ENCODE assay signal across 9 mouse cellular contexts in genomic region chr5:120465062-120465461, GRCm38 (mm10). TPM values are rescaled to one million over a fixed set of nuclear protein-coding genes. Genes with fewer than 3 reads are reported as not detected.
A peak's percentile ranks its signal among the peaks of the same experiment; 100 is the strongest.
DNase-seq lines count a peak whose midpoint lies in the region; ATAC-seq and TF ChIP-seq lines count a peak whose summit lies in the region.
"Had no signal": no experiment of that assay in that cellular context is flagged by ENCODE, and none has a peak within 500 bp of the region (broad histone marks: within the 10 kb centered on the region; RNA-seq: fewer than 3 reads in every experiment).

No protein-coding gene starts in this region.

- no peak for ATAC-seq in kidney, embryonic 16.5 days (ENCODE audit: low FRiP score, low TSS enrichment)
- ATAC-seq in hindbrain, embryonic 11.5 days (ENCODE audit: low FRiP score): no peak
- ATAC-seq in midbrain, embryonic 14.5 days (ENCODE audit: low FRiP score, low TSS enrichment): no peak
- ATAC-seq in midbrain, embryonic 16.5 days: no peak

- peaks cover 4% of the 10 kb centered on the region; the same call in 1 of the 2 replicates for H3K27me3 ChIP-seq in kidney, embryonic 16.5 days (ENCODE audit: insufficient read depth, low read length)
- H3K27me3 ChIP-seq in CH12.LX (replicated peaks): peaks cover 72% of the 10 kb centered on the region
- H3K27me3 ChIP-seq in small intestine, adult 2 months (ENCODE audit: control insufficient read depth, insufficient read depth, low read length): no peaks in the 10 kb centered on the region
- no peaks in the 10 kb centered on the region for H3K27me3 ChIP-seq in hindbrain, embryonic 11.5 days (ENCODE audit: control insufficient read depth, insufficient read depth, low read length)
- H3K27me3 ChIP-seq in midbrain, embryonic 14.5 days (ENCODE audit: control insufficient read depth, insufficient read depth, low read length): no peaks in the 10 kb centered on the region
- H3K27me3 ChIP-seq in midbrain, embryonic 16.5 days (ENCODE audit: control insufficient read depth, insufficient read depth, low read depth, low read length): 0 out of 2 replicates have a peak, but pooled peaks cover 8% of the 10 kb centered on the region

- TF ChIP-seq CTCF in CH12.LX (conservative IDR thresholded peaks at IDR 0.05 in 1 of 2, IDR thresholded peaks at IDR 0.05 in 1 of 2; ENCODE audit: low read depth in 2 of 2, low read length in 2 of 2): peak; percentile 65
- TF ChIP-seq CTCF in bone marrow macrophage, adult 2 months (IDR thresholded peaks at IDR 0.05; ENCODE audit: low read depth, low read length): peak; percentile 91
- peak; percentile 78; the same call in 1 of the 2 replicates for TF ChIP-seq CTCF in small intestine, adult 2 months (IDR thresholded peaks at IDR 0.05; ENCODE audit: extremely low read depth, insufficient read length, insufficient replicate concordance, low read depth, low read length)

- TF ChIP-seq POLR2A in CH12.LX (IDR thresholded peaks at IDR 0.05; ENCODE audit: low read depth, low read length): no peak
- no peak for TF ChIP-seq POLR2A in bone marrow macrophage, adult 2 months (IDR thresholded peaks at IDR 0.05; ENCODE audit: borderline replicate concordance, low read depth, low read length)
- TF ChIP-seq POLR2A in small intestine, adult 2 months (IDR thresholded peaks at IDR 0.05; ENCODE audit: low read depth, low read length): no peak

- H3K4me3 ChIP-seq in kidney, embryonic 16.5 days (ENCODE audit: low read length): no peak overlapping the region
- no peak overlapping the region for H3K4me3 ChIP-seq in CH12.LX (replicated peaks in 1 of 3; ENCODE audit: low read depth in 2 of 3, low read length in 2 of 3, poor library complexity in 1 of 3)
- H3K4me3 ChIP-seq in bone marrow macrophage, adult 2 months (ENCODE audit: insufficient read depth, low read length): no peak overlapping the region
- H3K4me3 ChIP-seq in small intestine, adult 2 months (ENCODE audit: low read depth, low read length): no peak overlapping the region
- no peak overlapping the region for H3K4me3 ChIP-seq in hindbrain, embryonic 11.5 days (ENCODE audit: low read depth, low read length)
- no peak overlapping the region for H3K4me3 ChIP-seq in midbrain, embryonic 14.5 days (replicated peaks; ENCODE audit: low read depth, low read length)
- no peak overlapping the region for H3K4me3 ChIP-seq in midbrain, embryonic 16.5 days (ENCODE audit: low read depth, low read length)
- H3K4me3 ChIP-seq: embryonic facial prominence, embryonic 12.5 days had no signal

- TF ChIP-seq RAD21 in CH12.LX (IDR thresholded peaks at IDR 0.05; ENCODE audit: low read depth, low read length): no peak; the same call in none of the 2 replicates

- TF ChIP-seq EP300 in CH12.LX (IDR thresholded peaks at IDR 0.05; ENCODE audit: low read length): no peak

- H3K9me3 ChIP-seq in kidney, embryonic 16.5 days (ENCODE audit: low read length): 0 out of 2 replicates have a peak, but pooled peaks cover 2% of the 10 kb centered on the region
- H3K9me3 ChIP-seq in CH12.LX (replicated peaks; ENCODE audit: low read length): peaks cover 15% of the 10 kb centered on the region
- H3K9me3 ChIP-seq in hindbrain, embryonic 11.5 days (ENCODE audit: control insufficient read depth, low read length): no peaks in the 10 kb centered on the region
- no peaks in the 10 kb centered on the region for H3K9me3 ChIP-seq in midbrain, embryonic 14.5 days (ENCODE audit: control insufficient read depth, low read length)
- no peaks in the 10 kb centered on the region for H3K9me3 ChIP-seq in midbrain, embryonic 16.5 days (replicated peaks; ENCODE audit: control insufficient read depth, low read length, poor library complexity, severe bottlenecking)
- H3K9me3 ChIP-seq: embryonic facial prominence, embryonic 12.5 days had no signal

- no peak overlapping the region for H3K4me2 ChIP-seq in kidney, embryonic 16.5 days (replicated peaks; ENCODE audit: low read depth, low read length)
- no peak overlapping the region for H3K4me2 ChIP-seq in CH12.LX (ENCODE audit: insufficient read depth, low read depth, poor library complexity, severe bottlenecking)
- H3K4me2 ChIP-seq in hindbrain, embryonic 11.5 days (replicated peaks; ENCODE audit: low read depth, low read length): no peak overlapping the region
- no peak overlapping the region for H3K4me2 ChIP-seq in midbrain, embryonic 14.5 days (ENCODE audit: low read length)
- no peak overlapping the region for H3K4me2 ChIP-seq in midbrain, embryonic 16.5 days (ENCODE audit: low read length)
- H3K4me2 ChIP-seq: embryonic facial prominence, embryonic 12.5 days had no signal

- no peaks in the 10 kb centered on the region for H3K4me1 ChIP-seq in kidney, embryonic 16.5 days (ENCODE audit: insufficient read depth, low read length)
- peaks cover 11 to 29% of the 10 kb centered on the region in 2 experiments; a peak in 3 of 4 replicates for H3K4me1 ChIP-seq in CH12.LX (ENCODE audit: control insufficient read depth in 1 of 2, insufficient read depth in 2 of 2)
- no peaks in the 10 kb centered on the region for H3K4me1 ChIP-seq in bone marrow macrophage, adult 2 months (ENCODE audit: control insufficient read depth, insufficient read depth, low read length)
- peaks cover 16% of the 10 kb centered on the region for H3K4me1 ChIP-seq in small intestine, adult 2 months (ENCODE audit: control insufficient read depth, insufficient read depth, insufficient read length, low read length)
- H3K4me1 ChIP-seq in hindbrain, embryonic 11.5 days (replicated peaks; ENCODE audit: control insufficient read depth, insufficient read depth, low read length): no peaks in the 10 kb centered on the region
- no peaks in the 10 kb centered on the region for H3K4me1 ChIP-seq in midbrain, embryonic 14.5 days (ENCODE audit: control insufficient read depth, insufficient read depth, low read length)
- H3K4me1 ChIP-seq in midbrain, embryonic 16.5 days (ENCODE audit: control insufficient read depth, insufficient read depth, low read length): no peaks in the 10 kb centered on the region
- H3K4me1 ChIP-seq: embryonic facial prominence, embryonic 12.5 days had no signal

- peak; percentile 56 for DNase-seq in kidney, adult 18-20 months
- DNase-seq in CH12.LX (ENCODE audit: extremely low read depth): no peak
- DNase-seq in hindbrain, embryonic 11.5 days (ENCODE audit: low spot score): no peak
- no peak for DNase-seq in midbrain, embryonic 14.5 days

- in situ Hi-C loops in CH12.LX (cut with MboI; ENCODE audit: low pct_ligation_motif_present, low pct_unique_long_range_greater_than_20kb, low sequenced_read_pairs): no loop called here

- no peaks in the 10 kb centered on the region for H3K36me3 ChIP-seq in kidney, embryonic 16.5 days (ENCODE audit: insufficient read depth, low read length)
- no peaks in the 10 kb centered on the region for H3K36me3 ChIP-seq in CH12.LX (replicated peaks in 1 of 2; ENCODE audit: control insufficient read depth in 1 of 2, insufficient read depth in 1 of 2, low read length in 1 of 2)
- no peaks in the 10 kb centered on the region for H3K36me3 ChIP-seq in small intestine, adult 2 months (ENCODE audit: control insufficient read depth, insufficient read depth, low read length)
- no peaks in the 10 kb centered on the region for H3K36me3 ChIP-seq in hindbrain, embryonic 11.5 days (ENCODE audit: control insufficient read depth, insufficient read depth, low read length)
- no peaks in the 10 kb centered on the region for H3K36me3 ChIP-seq in midbrain, embryonic 14.5 days (ENCODE audit: control insufficient read depth, insufficient read depth, low read length)
- H3K36me3 ChIP-seq in midbrain, embryonic 16.5 days (ENCODE audit: control insufficient read depth, insufficient read depth, low read length): no peaks in the 10 kb centered on the region
- H3K36me3 ChIP-seq: embryonic facial prominence, embryonic 12.5 days had no signal

- dilution Hi-C loops in CH12.LX (cut with MboI; ENCODE audit: extremely low pct_ligation_motif_present, extremely low pct_unique_long_range_greater_than_20kb, low sequenced_read_pairs): no loop called here

- H3K79me2 ChIP-seq in CH12.LX (replicated peaks; ENCODE audit: control insufficient read depth, extremely low read depth, insufficient read depth, poor library complexity, severe bottlenecking): no peaks in the 10 kb centered on the region

- 45% methylated on average over 5 of the region's 5 CpGs for WGBS in kidney, embryonic 16.5 days
- WGBS in small intestine, adult 2 months: 35% methylated on average over 5 of the region's 5 CpGs
- WGBS in hindbrain, embryonic 11.5 days: 43% methylated on average over 5 of the region's 5 CpGs
- WGBS in midbrain, embryonic 14.5 days: 42% methylated on average over 5 of the region's 5 CpGs
- WGBS in midbrain, embryonic 16.5 days: 41% methylated on average over 5 of the region's 5 CpGs

- no peak overlapping the region for H3K9ac ChIP-seq in kidney, embryonic 16.5 days (replicated peaks; ENCODE audit: low read length)
- no peak overlapping the region for H3K9ac ChIP-seq in CH12.LX (ENCODE audit: insufficient read depth, low read depth)
- no peak overlapping the region for H3K9ac ChIP-seq in hindbrain, embryonic 11.5 days (ENCODE audit: low read depth, low read length)
- H3K9ac ChIP-seq in midbrain, embryonic 14.5 days (replicated peaks; ENCODE audit: low read length): no peak overlapping the region
- H3K9ac ChIP-seq in midbrain, embryonic 16.5 days (ENCODE audit: low read depth, low read length): no peak overlapping the region
- H3K9ac ChIP-seq: embryonic facial prominence, embryonic 12.5 days had no signal

- no peak overlapping the region for H3K27ac ChIP-seq in kidney, embryonic 16.5 days (ENCODE audit: low read length)
- H3K27ac ChIP-seq in CH12.LX (ENCODE audit: insufficient read depth, low read depth): no peak overlapping the region
- no peak overlapping the region for H3K27ac ChIP-seq in bone marrow macrophage, adult 2 months (ENCODE audit: insufficient read depth, low read depth, low read length)
- no peak overlapping the region for H3K27ac ChIP-seq in small intestine, adult 2 months (ENCODE audit: insufficient read depth, low read depth, low read length)
- H3K27ac ChIP-seq in hindbrain, embryonic 11.5 days (ENCODE audit: low read depth, low read length): no peak overlapping the region
- H3K27ac ChIP-seq in midbrain, embryonic 14.5 days (replicated peaks; ENCODE audit: low read depth, low read length): no peak overlapping the region
- no peak overlapping the region for H3K27ac ChIP-seq in midbrain, embryonic 16.5 days (ENCODE audit: low read length)
- H3K27ac ChIP-seq: embryonic facial prominence, embryonic 12.5 days had no signal

RNA-seq across cellular contexts. Expression of gene Sdsl, which starts 7.5 kb away (rescaled TPM):
- 13.3 and 15.3 TPM in 2 replicates for polyA plus RNA-seq in kidney, embryonic 16.5 days (2015; fragmentation: Nextera tagmentation; extraction: Ambion mirVana)
- total RNA-seq in CH12.LX (2012; rRNA removed) (1.8 and 4.0 TPM in 2 replicates), CH12.LX (2014; rRNA removed) (not detected in 2 replicates)
- 0.37 TPM in 1 of 2 replicates, not detected in the other for polyA plus RNA-seq in CH12.LX (2012; ENCODE audit: insufficient read length, low read depth)
- not detected in 2 replicates for polyA plus RNA-seq in bone marrow macrophage, adult 2 months (2012; ENCODE audit: insufficient read depth, insufficient read length, missing spikeins)
- polyA plus RNA-seq in small intestine, adult 2 months (2012; rRNA removed): 27.3 and 46.4 TPM in 2 replicates
- 5.8 and 6.7 TPM in 2 replicates for polyA plus RNA-seq in hindbrain, embryonic 11.5 days (2014; fragmentation: Nextera tagmentation; extraction: Ambion mirVana)
- 6.0 TPM in 2 replicates for polyA plus RNA-seq in midbrain, embryonic 14.5 days (2014; fragmentation: Nextera tagmentation; extraction: Ambion mirVana)
- 5.1 and 5.6 TPM in 2 replicates for polyA plus RNA-seq in midbrain, embryonic 16.5 days (2015; fragmentation: Nextera tagmentation; extraction: Ambion mirVana)

RNA-seq across cellular contexts. Expression of gene Sds, which starts 11.3 kb away (rescaled TPM):
- not detected in 2 replicates for polyA plus RNA-seq in kidney, embryonic 16.5 days (2015; fragmentation: Nextera tagmentation; extraction: Ambion mirVana)
- total RNA-seq in CH12.LX (2012; rRNA removed): not detected in 2 replicates
- not detected in 2 replicates for total RNA-seq in CH12.LX (2014; rRNA removed)
- polyA plus RNA-seq in CH12.LX (2012; ENCODE audit: insufficient read length, low read depth): 0.76 and 1.5 TPM in 2 replicates
- not detected in 2 replicates for polyA plus RNA-seq in bone marrow macrophage, adult 2 months (2012; ENCODE audit: insufficient read depth, insufficient read length, missing spikeins)
- polyA plus RNA-seq in small intestine, adult 2 months (2012; rRNA removed): not detected in 2 replicates
- polyA plus RNA-seq in hindbrain, embryonic 11.5 days (2014; fragmentation: Nextera tagmentation; extraction: Ambion mirVana): not detected in 2 replicates
- 0.55 TPM in 1 of 2 replicates, not detected in the other for polyA plus RNA-seq in midbrain, embryonic 14.5 days (2014; fragmentation: Nextera tagmentation; extraction: Ambion mirVana)
- 0.36 TPM in 1 of 2 replicates, not detected in the other for polyA plus RNA-seq in midbrain, embryonic 16.5 days (2015; fragmentation: Nextera tagmentation; extraction: Ambion mirVana)
- polyA plus RNA-seq: embryonic facial prominence, embryonic 12.5 days had no signal

RNA-seq across cellular contexts. Expression of gene Lhx5, which starts 33.6 kb away (rescaled TPM):
- not detected in 2 replicates for polyA plus RNA-seq in kidney, embryonic 16.5 days (2015; fragmentation: Nextera tagmentation; extraction: Ambion mirVana)
- total RNA-seq in CH12.LX (2012; rRNA removed): not detected in 2 replicates
- not detected in 2 replicates for total RNA-seq in CH12.LX (2014; rRNA removed)
- polyA plus RNA-seq in CH12.LX (2012; ENCODE audit: insufficient read length, low read depth): not detected in 2 replicates
- not detected in 2 replicates for polyA plus RNA-seq in bone marrow macrophage, adult 2 months (2012; ENCODE audit: insufficient read depth, insufficient read length, missing spikeins)
- polyA plus RNA-seq in small intestine, adult 2 months (2012; rRNA removed): 0.38 TPM in 2 replicates
- 36.1 and 41.6 TPM in 2 replicates for polyA plus RNA-seq in hindbrain, embryonic 11.5 days (2014; fragmentation: Nextera tagmentation; extraction: Ambion mirVana)
- polyA plus RNA-seq in midbrain, embryonic 14.5 days (2014; fragmentation: Nextera tagmentation; extraction: Ambion mirVana): 34.1 and 44.9 TPM in 2 replicates
- 22.5 and 23.2 TPM in 2 replicates for polyA plus RNA-seq in midbrain, embryonic 16.5 days (2015; fragmentation: Nextera tagmentation; extraction: Ambion mirVana)

RNA-seq across cellular contexts. Expression of gene Plbd2, which starts 38.4 kb away (rescaled TPM):
- 54.9 and 57.3 TPM in 2 replicates for polyA plus RNA-seq in kidney, embryonic 16.5 days (2015; fragmentation: Nextera tagmentation; extraction: Ambion mirVana)
- total RNA-seq in CH12.LX (2012; rRNA removed) (10.8 and 21.3 TPM in 2 replicates), CH12.LX (2014; rRNA removed) (7.1 and 9.0 TPM in 2 replicates)
- polyA plus RNA-seq in CH12.LX (2012; ENCODE audit: insufficient read length, low read depth): 24.3 and 28.8 TPM in 2 replicates
- polyA plus RNA-seq in bone marrow macrophage, adult 2 months (2012; ENCODE audit: insufficient read depth, insufficient read length, missing spikeins): 46.8 and 55.1 TPM in 2 replicates
- polyA plus RNA-seq in small intestine, adult 2 months (2012; rRNA removed): 19.9 and 24.3 TPM in 2 replicates
- 20.5 and 22.1 TPM in 2 replicates for polyA plus RNA-seq in hindbrain, embryonic 11.5 days (2014; fragmentation: Nextera tagmentation; extraction: Ambion mirVana)
- 24.7 and 26.1 TPM in 2 replicates for polyA plus RNA-seq in midbrain, embryonic 14.5 days (2014; fragmentation: Nextera tagmentation; extraction: Ambion mirVana)
- 28.7 and 30.6 TPM in 2 replicates for polyA plus RNA-seq in midbrain, embryonic 16.5 days (2015; fragmentation: Nextera tagmentation; extraction: Ambion mirVana)

RNA-seq across cellular contexts. Expression of gene Slc8b1, which starts 45.9 kb away (rescaled TPM):
- 10.1 and 14.2 TPM in 2 replicates for polyA plus RNA-seq in kidney, embryonic 16.5 days (2015; fragmentation: Nextera tagmentation; extraction: Ambion mirVana)
- 3.3 and 5.8 TPM in 2 replicates for total RNA-seq in CH12.LX (2012; rRNA removed)
- total RNA-seq in CH12.LX (2014; rRNA removed): 3.2 and 3.6 TPM in 2 replicates
- 4.6 and 5.1 TPM in 2 replicates for polyA plus RNA-seq in CH12.LX (2012; ENCODE audit: insufficient read length, low read depth)
- polyA plus RNA-seq in bone marrow macrophage, adult 2 months (2012; ENCODE audit: insufficient read depth, insufficient read length, missing spikeins): 73.1 and 79.4 TPM in 2 replicates
- 8.0 and 12.1 TPM in 2 replicates for polyA plus RNA-seq in small intestine, adult 2 months (2012; rRNA removed)
- polyA plus RNA-seq in hindbrain, embryonic 11.5 days (2014; fragmentation: Nextera tagmentation; extraction: Ambion mirVana): 1.5 and 2.1 TPM in 2 replicates
- polyA plus RNA-seq in midbrain, embryonic 14.5 days (2014; fragmentation: Nextera tagmentation; extraction: Ambion mirVana): 0.85 and 1.5 TPM in 2 replicates
- polyA plus RNA-seq in midbrain, embryonic 16.5 days (2015; fragmentation: Nextera tagmentation; extraction: Ambion mirVana): 2.0 and 2.3 TPM in 2 replicates

Comparison
In these comparisons a context has a peak if more than half of its experiments do, and no peak if none do; other contexts are left out.
1. RNA of gene Lhx5, which starts 33.6 kb away (polyA plus RNA-seq): 36.1 to 41.6 TPM in hindbrain, embryonic 11.5 days, 34.1 to 44.9 TPM in midbrain, embryonic 14.5 days and 22.5 to 23.2 TPM in midbrain, embryonic 16.5 days; 0.38 TPM in small intestine, adult 2 months, not detected in bone marrow macrophage, adult 2 months, not detected in kidney, embryonic 16.5 days and not detected in CH12.LX; every median in the first group is over 10 times any median in the second.
2. Peak in every context shown above with its lines, with median percentiles within 50 percentile points of each other: CTCF ChIP-seq.